Mouse (Mus musculus) cortical plate, adult 2 months (tissue): ENCODE measurements around the gene Gcsam. TPM values are rescaled to one million over a fixed set of nuclear protein-coding genes. Genes with fewer than 3 reads are reported as not detected.
A peak's percentile ranks its signal among the peaks of the same experiment; 100 is the strongest.

Experiments
- H3K27ac ChIP-seq: fragments of 200-500 bp; 2 replicates; pipeline ENCODE4 v1.5.1; 2012; ENCODE audit warnings: low read length, control low read depth, inconsistent platforms; ENCODE audit not compliant: insufficient read depth
- H3K4me1 ChIP-seq: fragments of 200-500 bp; 2 replicates; pipeline ENCODE4 v1.6.1; 2011; ENCODE audit warnings: low read length; ENCODE audit not compliant: control insufficient read depth, insufficient read depth
- H3K4me3 ChIP-seq: fragments of 200-500 bp; 2 replicates; pipeline ENCODE4 v1.5.1; 2011; ENCODE audit warnings: mild to moderate bottlenecking, low read length, control low read depth; ENCODE audit not compliant: insufficient read depth
- CTCF ChIP-seq: fragments of 200-500 bp; IDR thresholded peaks from 2 replicates; pipeline ENCODE4 v1.5.1; 2011; ENCODE audit warnings: mild to moderate bottlenecking, control low read depth, low read length; ENCODE audit not compliant: insufficient read depth; ENCODE audit errors: extremely low read depth
- POLR2A ChIP-seq: fragments of 200-500 bp; IDR thresholded peaks from 2 replicates; pipeline ENCODE4 v1.6.1; 2011; ENCODE audit warnings: mild to moderate bottlenecking, low read length, control low read depth; ENCODE audit not compliant: insufficient read depth; ENCODE audit errors: extremely low read depth
- polyA plus RNA-seq: library from polyadenylated mRNA; depleted of rRNA; stranded (reverse); fragments of >200 nt; gene quantifications from 2 replicates; pipeline ENCODE4 v1.2.3, GENCODE M21; 2012

Gene Gcsam
- polyA plus RNA-seq, 1 experiment: not detected

DNA sequence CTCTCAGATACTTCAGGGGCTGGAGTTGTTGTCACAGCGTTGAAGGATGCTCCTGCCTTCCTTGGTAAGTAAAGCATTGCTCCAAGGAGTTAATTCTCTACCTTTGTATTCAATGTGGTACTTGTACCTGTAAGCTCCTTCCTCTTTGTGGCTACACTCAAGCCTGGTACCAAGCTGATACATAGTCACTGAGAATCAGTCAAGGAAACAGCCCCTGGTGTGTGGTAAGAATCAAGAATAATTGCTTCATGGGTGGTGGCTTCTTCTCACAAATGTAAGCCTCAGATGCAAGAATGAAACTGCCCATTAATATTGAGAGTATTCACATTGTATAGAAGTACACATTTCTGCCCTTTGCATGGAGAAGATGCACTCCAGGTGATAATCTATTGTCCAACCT is 5.8 kb downstream of the Gcsam start:
- H3K27ac ChIP-seq: no peak overlapping the region
- no peaks in the 10 kb centered on the region for H3K4me1 ChIP-seq
- TF ChIP-seq CTCF: no peak
- no peak for TF ChIP-seq POLR2A
- no peak overlapping the region for H3K4me3 ChIP-seq

DNA sequence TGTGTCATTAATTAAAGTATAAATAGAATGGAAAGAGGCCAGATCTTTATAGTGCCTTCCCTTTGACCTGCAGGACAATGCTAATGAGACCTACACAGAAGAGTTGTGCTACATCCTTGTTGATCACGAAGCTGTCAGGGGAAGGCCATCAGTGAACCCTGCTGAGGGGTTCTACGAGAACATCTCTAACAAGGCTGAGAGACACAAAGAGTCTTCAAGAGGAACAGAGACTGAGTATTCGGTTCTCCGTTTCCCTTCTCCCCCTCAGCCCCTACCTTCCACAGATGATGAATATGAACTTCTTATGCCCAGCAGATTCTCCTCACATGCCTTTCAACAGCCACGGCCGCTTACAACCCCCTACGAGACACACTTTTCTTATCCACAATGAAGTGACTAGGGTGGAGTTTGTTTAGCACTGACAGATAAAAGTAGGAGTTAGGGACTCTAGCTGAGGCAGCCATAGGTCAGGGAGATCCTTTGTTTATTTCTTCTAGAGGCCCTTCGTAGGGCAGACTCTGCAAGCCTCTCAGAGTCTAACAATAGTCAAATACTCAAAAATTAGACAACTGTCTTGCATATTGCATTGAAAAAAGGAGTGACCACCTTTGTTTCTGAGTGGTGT is 9.7 kb downstream of the Gcsam start:
- Histone ChIP-seq H3K4me1 (no peaks in the 10 kb centered on the region), H3K4me3 (no peak overlapping the region), H3K27ac (no peak overlapping the region)
- no peak for TF ChIP-seq CTCF
- TF ChIP-seq POLR2A: no peak

DNA sequence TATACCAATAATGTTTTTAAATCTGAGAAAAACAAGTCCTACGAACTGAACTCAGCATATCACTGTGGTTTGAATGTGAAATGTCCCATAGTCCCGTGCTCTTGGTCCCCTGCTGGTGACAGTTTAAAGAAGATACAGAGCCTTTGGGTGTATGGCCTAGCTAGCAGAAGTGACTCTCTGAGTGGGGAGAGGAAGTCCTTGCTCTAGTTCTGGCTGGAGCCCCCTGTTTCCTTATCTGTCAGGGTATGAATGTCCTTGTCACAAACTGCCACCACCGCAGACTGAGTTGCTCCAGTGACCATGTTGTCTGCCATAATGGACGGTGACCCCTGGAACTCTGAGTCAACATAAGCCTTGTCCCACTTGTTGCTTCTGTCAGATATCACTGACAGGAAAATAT is 13.1 kb downstream of the Gcsam start:
- no peak overlapping the region for H3K4me3 ChIP-seq
- H3K27ac ChIP-seq: no peak overlapping the region
- TF ChIP-seq POLR2A (no peak), CTCF (no peak)
- no peaks in the 10 kb centered on the region for H3K4me1 ChIP-seq

DNA sequence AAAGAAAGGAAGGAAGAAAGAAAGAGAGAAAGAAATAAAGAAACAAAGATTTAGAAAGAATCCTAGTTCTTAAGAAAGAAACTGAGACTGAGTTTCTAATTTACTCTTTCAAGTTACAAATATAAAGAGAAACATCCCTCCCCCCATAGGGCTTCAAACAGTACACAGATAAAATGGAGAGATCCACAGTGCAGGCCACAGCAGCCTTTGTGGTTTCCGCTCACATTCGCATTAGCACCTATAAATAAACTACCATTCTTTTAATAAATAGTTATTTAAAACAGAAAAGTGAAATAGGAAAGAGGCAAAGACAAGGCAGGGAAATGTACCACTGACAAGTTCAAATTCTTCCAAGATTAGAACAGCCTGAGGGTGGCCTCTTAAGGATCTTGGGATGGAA is 14.6 kb downstream of the Gcsam start:
- TF ChIP-seq CTCF (no peak), POLR2A (no peak)
- H3K27ac ChIP-seq: no peak overlapping the region
- no peak overlapping the region for H3K4me3 ChIP-seq
- H3K4me1 ChIP-seq: no peaks in the 10 kb centered on the region

DNA sequence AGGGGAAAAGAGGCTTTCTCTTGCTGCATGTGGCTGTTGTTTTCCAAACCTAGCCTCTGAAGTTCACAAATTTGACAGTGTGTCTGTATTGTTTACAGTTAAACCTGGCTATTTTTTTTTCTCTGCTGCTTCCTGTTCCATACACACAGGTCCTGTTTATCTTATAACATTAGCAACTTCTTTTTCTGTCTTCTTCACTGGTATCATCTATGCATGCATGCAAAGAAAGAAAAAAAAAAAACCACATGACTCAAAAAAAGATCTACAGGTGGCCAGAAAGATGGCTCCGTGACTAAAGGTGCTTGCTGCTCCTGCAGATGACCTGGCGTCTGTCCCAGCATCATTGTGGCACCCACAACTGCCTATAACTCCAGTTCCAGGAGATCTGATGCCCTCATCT is 15.2 kb downstream of the Gcsam start:
- H3K27ac ChIP-seq: no peak overlapping the region
- TF ChIP-seq CTCF (no peak), POLR2A (no peak)
- H3K4me1 ChIP-seq: no peaks in the 10 kb centered on the region
- no peak overlapping the region for H3K4me3 ChIP-seq

DNA sequence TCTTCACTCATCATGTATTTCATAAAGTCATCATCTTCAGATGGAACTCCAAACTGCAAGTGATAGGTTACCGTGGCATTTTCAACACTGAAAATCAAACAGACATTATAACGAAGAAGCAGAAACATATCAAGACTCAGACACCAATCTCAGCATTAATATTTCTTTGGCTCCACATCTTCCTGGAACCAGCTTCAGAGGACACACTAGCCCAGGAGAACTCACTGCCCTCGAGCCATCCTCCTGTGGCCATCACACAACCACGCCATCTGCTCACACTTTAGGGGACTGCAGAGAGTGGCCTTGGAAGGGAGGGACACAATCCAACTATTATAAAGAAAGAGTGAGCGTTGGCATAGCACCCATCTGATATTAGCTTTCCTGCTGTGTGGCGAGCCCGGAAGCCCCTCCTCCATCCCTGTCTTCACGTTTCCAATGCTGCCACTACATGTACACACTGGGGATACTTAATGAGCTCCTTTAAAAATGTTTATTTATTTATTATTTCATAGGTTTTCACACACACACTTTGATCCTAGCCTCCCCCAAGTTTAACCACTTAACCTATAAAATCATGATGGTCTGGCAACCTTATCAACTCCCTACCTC is 19.4 kb downstream of the Gcsam start:
- Histone ChIP-seq H3K27ac (no peak overlapping the region), H3K4me3 (no peak overlapping the region), H3K4me1 (no peaks in the 10 kb centered on the region)
- TF ChIP-seq POLR2A (no peak), CTCF (no peak)

DNA sequence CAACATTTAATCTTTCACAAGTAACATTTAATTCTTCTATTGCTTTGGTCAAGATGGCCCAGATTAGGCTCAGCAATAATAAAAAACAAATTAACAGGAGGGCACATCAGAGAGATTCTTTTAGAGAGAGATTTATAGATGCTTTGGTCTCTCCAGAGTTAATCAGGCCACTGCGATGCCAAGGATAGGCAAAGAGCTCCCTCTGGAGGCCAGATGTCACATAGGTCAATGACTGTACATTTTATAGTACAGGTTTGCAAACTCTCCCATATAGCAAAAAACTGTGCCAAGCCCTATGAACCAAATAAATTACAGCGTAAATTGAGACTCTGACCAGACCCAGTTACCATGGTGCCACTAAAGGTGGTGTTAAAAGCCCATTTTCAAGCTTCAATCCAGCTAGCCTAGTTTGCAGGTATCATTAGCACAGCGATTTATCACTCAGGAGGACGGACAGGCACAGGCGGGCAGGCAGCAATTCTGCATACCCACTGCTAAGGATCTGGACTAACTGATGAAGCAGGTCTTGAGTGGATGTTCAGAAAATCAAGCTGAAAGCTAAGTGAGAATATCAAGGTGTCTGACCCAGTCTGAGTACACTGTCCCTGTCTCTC is 20.3 kb downstream of the Gcsam start:
- no peak overlapping the region for H3K4me3 ChIP-seq
- H3K4me1 ChIP-seq: no peaks in the 10 kb centered on the region
- TF ChIP-seq CTCF (peak; percentile 88), POLR2A (no peak)
- no peak overlapping the region for H3K27ac ChIP-seq

DNA sequence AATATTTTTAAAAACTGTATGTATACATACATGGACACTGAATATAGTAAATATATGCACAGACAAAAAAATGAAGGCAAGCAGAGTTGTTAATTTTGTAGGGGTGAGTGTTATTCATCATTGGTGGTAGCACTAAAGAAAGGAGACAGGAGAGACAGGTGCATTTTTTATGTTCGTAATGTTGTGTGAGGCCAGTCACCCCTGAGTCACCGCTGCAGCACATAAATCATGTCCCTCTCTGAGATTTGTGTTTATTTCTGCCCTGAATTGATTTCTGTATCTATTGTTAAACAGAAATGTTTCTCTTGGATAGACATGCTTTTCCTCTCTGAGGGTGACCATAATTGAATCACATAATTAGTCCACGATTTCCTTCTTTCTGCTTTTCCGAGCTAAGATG is 22.2 kb downstream of the Gcsam start:
- TF ChIP-seq CTCF: no peak
- no peak for TF ChIP-seq POLR2A
- Histone ChIP-seq H3K4me1 (no peaks in the 10 kb centered on the region), H3K27ac (no peak overlapping the region), H3K4me3 (no peak overlapping the region)

DNA sequence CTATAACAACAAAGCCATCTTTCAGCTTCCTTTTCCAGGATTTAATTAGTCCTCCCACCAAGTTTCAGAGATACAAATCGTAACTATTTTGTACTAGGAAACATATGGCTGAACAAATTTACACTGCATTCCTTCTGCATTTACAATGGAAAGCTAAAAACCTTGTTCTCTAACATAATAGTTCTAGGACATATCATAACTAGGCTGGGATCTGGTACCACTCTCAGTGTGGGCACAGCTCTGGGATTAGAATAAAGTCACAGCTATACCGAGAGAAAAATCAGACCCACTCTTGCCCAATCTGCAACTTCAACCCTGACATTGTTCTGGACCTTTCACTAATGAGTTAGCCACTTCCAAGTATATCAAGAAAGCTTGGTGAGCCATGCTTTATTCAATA is 25.6 kb downstream of the Gcsam start:
- TF ChIP-seq POLR2A: no peak
- no peak for TF ChIP-seq CTCF
- H3K4me3 ChIP-seq: no peak overlapping the region
- no peaks in the 10 kb centered on the region for H3K4me1 ChIP-seq
- H3K27ac ChIP-seq: no peak overlapping the region
